Mouse (Mus musculus) gastrocnemius, postnatal 10 days (tissue): ENCODE data around the gene Spata2. TPM values are rescaled to one million over a fixed set of nuclear protein-coding genes. Genes with fewer than 3 reads are reported as not detected.

ENCODE experiments used
- DNase-seq: peaks from one replicate; pipeline ENCODE4 v3.0.0; 2021; ENCODE audit warnings: mixed read lengths
- total RNA-seq, 2 experiments: library from RNA; stranded (reverse); gene quantifications; 2 replicates each; pipeline ENCODE4 v1.2.3; 2021

The Spata2 gene
- total RNA-seq, 2 experiments from 2014 or later: 14.9 to 15.6 TPM

- DNase-seq: no peak
Observed at GRCm38 (mm10) chr2:167510485-167510884, 17.8 kb upstream of the Spata2 start.

- no peak for DNase-seq
Observed at GRCm38 (mm10) chr2:167508569-167508968, 15.9 kb upstream of the Spata2 start.

- DNase-seq: no peak
Observed at GRCm38 (mm10) chr2:167507719-167508385, 15.2 kb upstream of the Spata2 start.

GRCm38 (mm10) chr2:167506546-167507260 is 14.0 kb upstream of the Spata2 start:
- no peak for DNase-seq

GRCm38 (mm10) chr2:167505127-167505526 is 12.4 kb upstream of the Spata2 start:
- DNase-seq: no peak

GRCm38 (mm10) chr2:167503896-167504349 is 11.2 kb upstream of the Spata2 start:
- peak; percentile 43 for DNase-seq

GRCm38 (mm10) chr2:167503253-167503895 is 10.7 kb upstream of the Spata2 start:
- DNase-seq: peak; percentile 93

- DNase-seq: no peak
Observed at GRCm38 (mm10) chr2:167502554-167503252, 10.0 kb upstream of the Spata2 start.

- no peak for DNase-seq
Observed at GRCm38 (mm10) chr2:167497272-167497671, 4.6 kb upstream of the Spata2 start.

GRCm38 (mm10) chr2:167496437-167496836 is 3.8 kb upstream of the Spata2 start:
- DNase-seq: no peak

- peak; percentile 51 for DNase-seq
Observed at GRCm38 (mm10) chr2:167491757-167492708, 654 bp downstream of the Spata2 start, which contains the start of gene Rnf114. TSS of gene Rnf114 (plus strand) at chr2:167492645.

- no peak for DNase-seq
Observed at GRCm38 (mm10) chr2:167490813-167491525, 1.7 kb downstream of the Spata2 start.

GRCm38 (mm10) chr2:167487994-167488393 is 4.7 kb downstream of the Spata2 start:
- DNase-seq: no peak

- no peak for DNase-seq
Observed at GRCm38 (mm10) chr2:167487551-167487950, 5.1 kb downstream of the Spata2 start.

- DNase-seq: no peak
Observed at GRCm38 (mm10) chr2:167486573-167486972, 6.1 kb downstream of the Spata2 start.

- peak; percentile 65 for DNase-seq
Observed at GRCm38 (mm10) chr2:167485501-167486377, 6.9 kb downstream of the Spata2 start.

- no peak for DNase-seq
Observed at GRCm38 (mm10) chr2:167484932-167485331, 7.8 kb downstream of the Spata2 start.

GRCm38 (mm10) chr2:167483827-167484410 is 8.8 kb downstream of the Spata2 start:
- DNase-seq: no peak
